Mouse (Mus musculus): ENCODE measurements at regions not wholly inside any gene's neighbourhood (a gene's known extent, or its start where the extent isn't known, plus 50 kb on each side); places are given as distances from the start of the nearest gene placed in this dataset.

DNA sequence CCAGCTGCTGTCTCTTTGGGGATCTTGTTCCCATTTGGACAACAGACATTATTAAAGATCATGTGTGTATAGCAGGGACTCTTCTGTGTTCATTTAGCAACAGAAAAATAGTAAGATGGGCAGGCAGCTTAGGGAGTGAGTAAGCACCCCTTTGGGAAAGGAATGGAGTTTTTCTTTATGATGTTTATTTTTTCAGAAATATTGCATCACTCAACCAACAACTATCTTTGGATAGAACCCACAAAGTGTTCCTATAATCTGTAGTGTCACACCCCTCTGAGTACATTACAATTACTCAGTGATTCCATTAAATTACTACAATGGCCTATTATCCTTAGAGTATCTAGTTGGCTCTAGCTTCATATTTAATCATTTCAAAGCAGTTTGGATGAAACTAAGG is 237.3 kb upstream of the Slc24a2 start:
- H3K36me3 ChIP-seq (ENCODE audit: control insufficient read depth, insufficient read depth, low read length), result no peaks in the 10 kb centered on the region

GRCm38 (mm10) chr4:87467018-87467417 is 236.7 kb upstream of the Slc24a2 start:
- Histone ChIP-seq H3K36me3 (ENCODE audit: control insufficient read depth, insufficient read depth, low read length) (no peaks in the 10 kb centered on the region), H3K27me3 (replicated peaks; ENCODE audit: control insufficient read depth, insufficient read depth, low read length) (no peaks in the 10 kb centered on the region), H3K4me1 (ENCODE audit: control insufficient read depth, insufficient read depth, low read length) (no peaks in the 10 kb centered on the region), H3K27ac (ENCODE audit: insufficient read depth, low read depth, low read length) (no peak overlapping the region), H3K4me3 (ENCODE audit: insufficient read depth, low read depth, low read length) (no peak overlapping the region)
- WGBS, result 62% methylated on average over 8 of the region's 8 CpGs
- peak; percentile 18 for DNase-seq
- TF ChIP-seq POLR2A (IDR thresholded peaks at IDR 0.05; ENCODE audit: low read depth, low read length) (no peak), CTCF (conservative IDR thresholded peaks at IDR 0.05; ENCODE audit: insufficient read depth, insufficient read length, low read depth, low read length) (no peak)

More for the DNA sequence above, 237.3 kb upstream of the Slc24a2 start:
- no peaks in the 10 kb centered on the region for H3K4me1 ChIP-seq (ENCODE audit: control insufficient read depth, insufficient read depth, low read length)
- no peak overlapping the region for H3K4me3 ChIP-seq (ENCODE audit: insufficient read depth, low read depth, low read length)
- TF ChIP-seq POLR2A (IDR thresholded peaks at IDR 0.05; ENCODE audit: low read depth, low read length) (no peak), CTCF (conservative IDR thresholded peaks at IDR 0.05; ENCODE audit: insufficient read depth, insufficient read length, low read depth, low read length) (no peak)
- no peaks in the 10 kb centered on the region for H3K27me3 ChIP-seq (replicated peaks; ENCODE audit: control insufficient read depth, insufficient read depth, low read length)
- no peak for DNase-seq
- H3K27ac ChIP-seq (ENCODE audit: insufficient read depth, low read depth, low read length), result no peak overlapping the region

GRCm38 (mm10) chr4:87461181-87461912 is 231.1 kb upstream of the Slc24a2 start:
- no peak overlapping the region for H3K4me3 ChIP-seq (ENCODE audit: insufficient read depth, low read depth, low read length)
- WGBS, result 71% methylated on average over 7 of the region's 7 CpGs
- TF ChIP-seq POLR2A (IDR thresholded peaks at IDR 0.05; ENCODE audit: low read depth, low read length) (no peak), CTCF (conservative IDR thresholded peaks at IDR 0.05; ENCODE audit: insufficient read depth, insufficient read length, low read depth, low read length) (no peak)
- no peaks in the 10 kb centered on the region for H3K4me1 ChIP-seq (ENCODE audit: control insufficient read depth, insufficient read depth, low read length)
- no peaks in the 10 kb centered on the region for H3K27me3 ChIP-seq (replicated peaks; ENCODE audit: control insufficient read depth, insufficient read depth, low read length)
- H3K36me3 ChIP-seq (ENCODE audit: control insufficient read depth, insufficient read depth, low read length), result no peaks in the 10 kb centered on the region
- no peak overlapping the region for H3K27ac ChIP-seq (ENCODE audit: insufficient read depth, low read depth, low read length)
- DNase-seq, result no peak

DNA sequence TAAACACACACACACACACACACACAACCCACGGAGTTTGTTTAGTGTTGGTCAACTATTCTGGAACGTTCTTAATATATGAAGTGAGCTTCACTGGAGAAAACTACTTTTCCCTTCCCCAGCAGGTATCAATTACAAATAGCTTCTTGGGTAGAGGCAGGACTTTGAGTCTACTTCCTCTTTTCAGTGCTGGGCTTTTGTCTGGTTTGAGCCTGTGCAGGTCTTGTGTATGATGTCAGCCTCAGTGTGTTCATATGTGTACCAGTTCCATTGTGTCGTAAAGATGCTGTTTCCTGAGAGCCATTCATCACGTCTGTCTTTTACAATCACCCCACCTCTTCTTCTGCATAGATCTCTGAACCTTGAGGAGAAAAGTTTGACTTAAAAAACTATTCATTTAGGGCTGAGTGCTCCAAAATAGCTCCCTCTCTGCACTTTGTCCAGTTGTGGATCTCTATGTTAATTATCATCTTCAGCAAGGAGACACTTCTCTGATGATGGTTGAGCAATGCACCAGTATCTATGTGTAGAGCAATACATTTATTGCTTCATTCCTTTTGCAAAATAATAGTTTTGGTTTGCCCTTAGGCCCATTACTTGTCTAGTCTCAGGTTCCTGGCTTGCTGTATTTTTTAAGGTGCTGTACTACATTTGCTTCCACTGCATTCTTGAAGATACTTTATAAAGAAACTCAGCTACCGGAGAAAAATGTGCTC is 225.7 kb upstream of the Slc24a2 start:
- TF ChIP-seq POLR2A (IDR thresholded peaks at IDR 0.05; ENCODE audit: low read depth, low read length), result no peak
- no peak for TF ChIP-seq CTCF (conservative IDR thresholded peaks at IDR 0.05; ENCODE audit: insufficient read depth, insufficient read length, low read depth, low read length)
- Histone ChIP-seq H3K4me1 (ENCODE audit: control insufficient read depth, insufficient read depth, low read length) (no peaks in the 10 kb centered on the region), H3K4me3 (ENCODE audit: insufficient read depth, low read depth, low read length) (no peak overlapping the region), H3K27ac (ENCODE audit: insufficient read depth, low read depth, low read length) (no peak overlapping the region), H3K36me3 (ENCODE audit: control insufficient read depth, insufficient read depth, low read length) (no peaks in the 10 kb centered on the region), H3K27me3 (replicated peaks; ENCODE audit: control insufficient read depth, insufficient read depth, low read length) (no peaks in the 10 kb centered on the region)
- DNase-seq, result no peak
- 71% methylated on average over 5 of the region's 5 CpGs for WGBS

- H3K4me1 ChIP-seq (ENCODE audit: control insufficient read depth, insufficient read depth, low read length), result no peaks in the 10 kb centered on the region
- no peak for TF ChIP-seq CTCF (conservative IDR thresholded peaks at IDR 0.05; ENCODE audit: insufficient read depth, insufficient read length, low read depth, low read length)
- no peak for TF ChIP-seq POLR2A (IDR thresholded peaks at IDR 0.05; ENCODE audit: low read depth, low read length)
- H3K27me3 ChIP-seq (replicated peaks; ENCODE audit: control insufficient read depth, insufficient read depth, low read length), result no peaks in the 10 kb centered on the region
- DNase-seq, result no peak
- WGBS, result 58% methylated on average over 2 of the region's 2 CpGs
- H3K27ac ChIP-seq (ENCODE audit: insufficient read depth, low read depth, low read length), result no peak overlapping the region
- H3K36me3 ChIP-seq (ENCODE audit: control insufficient read depth, insufficient read depth, low read length), result no peaks in the 10 kb centered on the region
- no peak overlapping the region for H3K4me3 ChIP-seq (ENCODE audit: insufficient read depth, low read depth, low read length)
These were observed 221.8 kb upstream of the Slc24a2 start for GRCm38 (mm10) chr4:87452122-87452521.

GRCm38 (mm10) chr4:87451251-87451650 is 221.0 kb upstream of the Slc24a2 start:
- Histone ChIP-seq H3K4me3 (ENCODE audit: insufficient read depth, low read depth, low read length) (no peak overlapping the region), H3K27ac (ENCODE audit: insufficient read depth, low read depth, low read length) (no peak overlapping the region), H3K36me3 (ENCODE audit: control insufficient read depth, insufficient read depth, low read length) (no peaks in the 10 kb centered on the region), H3K27me3 (replicated peaks; ENCODE audit: control insufficient read depth, insufficient read depth, low read length) (no peaks in the 10 kb centered on the region; the same call in 1 of the 2 replicates), H3K4me1 (ENCODE audit: control insufficient read depth, insufficient read depth, low read length) (no peaks in the 10 kb centered on the region)
- DNase-seq, result peak; percentile 8
- TF ChIP-seq CTCF (conservative IDR thresholded peaks at IDR 0.05; ENCODE audit: insufficient read depth, insufficient read length, low read depth, low read length), result no peak
- TF ChIP-seq POLR2A (IDR thresholded peaks at IDR 0.05; ENCODE audit: low read depth, low read length), result no peak
- WGBS, result 34% methylated on average over 5 of the region's 5 CpGs

DNA sequence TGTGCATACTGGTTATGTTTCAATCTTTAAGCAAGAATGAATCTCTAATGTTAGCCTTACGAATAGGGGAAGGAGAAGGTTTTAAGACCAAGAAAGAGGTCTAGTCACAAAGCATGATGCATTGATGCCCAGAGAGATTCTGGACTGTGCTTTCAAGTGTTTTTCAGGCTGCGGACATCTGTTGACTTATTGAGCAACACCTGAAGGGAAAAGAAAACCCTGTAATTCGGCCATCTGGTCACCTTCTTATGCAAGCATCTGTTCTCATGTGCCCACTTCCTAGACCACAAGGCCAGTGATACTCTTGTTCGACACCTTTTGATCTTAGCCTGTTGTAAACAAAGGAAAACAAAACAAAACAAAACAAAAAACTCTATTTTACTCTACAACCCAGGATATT is 218.1 kb upstream of the Slc24a2 start:
- DNase-seq, result no peak
- TF ChIP-seq POLR2A (IDR thresholded peaks at IDR 0.05; ENCODE audit: low read depth, low read length) (no peak), CTCF (conservative IDR thresholded peaks at IDR 0.05; ENCODE audit: insufficient read depth, insufficient read length, low read depth, low read length) (no peak)
- 78% methylated on average over 4 of the region's 4 CpGs for WGBS
- no peaks in the 10 kb centered on the region; the same call in 1 of the 2 replicates for H3K27me3 ChIP-seq (replicated peaks; ENCODE audit: control insufficient read depth, insufficient read depth, low read length)
- no peaks in the 10 kb centered on the region for H3K4me1 ChIP-seq (ENCODE audit: control insufficient read depth, insufficient read depth, low read length)
- H3K36me3 ChIP-seq (ENCODE audit: control insufficient read depth, insufficient read depth, low read length), result no peaks in the 10 kb centered on the region
- H3K27ac ChIP-seq (ENCODE audit: insufficient read depth, low read depth, low read length), result no peak overlapping the region
- no peak overlapping the region for H3K4me3 ChIP-seq (ENCODE audit: insufficient read depth, low read depth, low read length)
